Mouse (Mus musculus) urinary bladder, adult 18-20 months (tissue): ENCODE data around the gene Cd163l1.

Source experiments
- DNase-seq, 2 experiments: peaks; one replicate each; pipeline ENCODE4 v3.0.0; 2022; ENCODE audit warnings: low spot score in 2 of 2, mixed read lengths in 2 of 2

The Cd163l1 gene

GRCm38 (mm10) chr7:140217967-140218366 is at the start of gene Cd163l1:
Gene Cd163l1 (plus strand): TSS chr7:140218267.
- DNase-seq, result no peak

GRCm38 (mm10) chr7:140169386-140169785 is 48.7 kb upstream of the Cd163l1 start:
- no peak for DNase-seq

DNA sequence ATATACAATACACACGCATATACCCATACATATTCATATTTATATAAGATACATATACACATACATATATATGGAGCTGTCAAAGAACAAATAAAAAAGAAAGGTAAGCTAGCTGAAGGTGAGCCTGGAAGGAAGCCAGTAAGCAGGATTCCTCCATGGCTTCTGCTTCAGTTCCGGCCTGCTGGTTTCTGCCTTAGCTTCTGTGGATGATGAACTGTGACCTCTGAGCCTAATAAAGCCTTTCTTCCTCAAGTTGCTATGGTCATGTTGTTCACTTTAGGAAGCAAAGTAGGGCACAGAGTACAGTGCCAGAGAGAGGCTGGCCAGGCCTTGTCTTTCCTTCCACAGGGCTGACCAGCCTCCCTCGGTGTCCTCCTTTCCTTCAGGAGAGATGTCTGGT is 47.2 kb upstream of the Cd163l1 start:
- no peak for DNase-seq

- no peak for DNase-seq
Measured at GRCm38 (mm10) chr7:140172936-140173335, 45.1 kb upstream of the Cd163l1 start, which contains the start of gene Olfr523. Gene Olfr523 (plus strand): TSS chr7:140173217.

- DNase-seq, result no peak
Measured at GRCm38 (mm10) chr7:140179176-140179575, 38.9 kb upstream of the Cd163l1 start.

GRCm38 (mm10) chr7:140180692-140181091 is 37.4 kb upstream of the Cd163l1 start:
- DNase-seq, result no peak

- no peak for DNase-seq
Measured at GRCm38 (mm10) chr7:140184206-140184605, 33.9 kb upstream of the Cd163l1 start.

DNA sequence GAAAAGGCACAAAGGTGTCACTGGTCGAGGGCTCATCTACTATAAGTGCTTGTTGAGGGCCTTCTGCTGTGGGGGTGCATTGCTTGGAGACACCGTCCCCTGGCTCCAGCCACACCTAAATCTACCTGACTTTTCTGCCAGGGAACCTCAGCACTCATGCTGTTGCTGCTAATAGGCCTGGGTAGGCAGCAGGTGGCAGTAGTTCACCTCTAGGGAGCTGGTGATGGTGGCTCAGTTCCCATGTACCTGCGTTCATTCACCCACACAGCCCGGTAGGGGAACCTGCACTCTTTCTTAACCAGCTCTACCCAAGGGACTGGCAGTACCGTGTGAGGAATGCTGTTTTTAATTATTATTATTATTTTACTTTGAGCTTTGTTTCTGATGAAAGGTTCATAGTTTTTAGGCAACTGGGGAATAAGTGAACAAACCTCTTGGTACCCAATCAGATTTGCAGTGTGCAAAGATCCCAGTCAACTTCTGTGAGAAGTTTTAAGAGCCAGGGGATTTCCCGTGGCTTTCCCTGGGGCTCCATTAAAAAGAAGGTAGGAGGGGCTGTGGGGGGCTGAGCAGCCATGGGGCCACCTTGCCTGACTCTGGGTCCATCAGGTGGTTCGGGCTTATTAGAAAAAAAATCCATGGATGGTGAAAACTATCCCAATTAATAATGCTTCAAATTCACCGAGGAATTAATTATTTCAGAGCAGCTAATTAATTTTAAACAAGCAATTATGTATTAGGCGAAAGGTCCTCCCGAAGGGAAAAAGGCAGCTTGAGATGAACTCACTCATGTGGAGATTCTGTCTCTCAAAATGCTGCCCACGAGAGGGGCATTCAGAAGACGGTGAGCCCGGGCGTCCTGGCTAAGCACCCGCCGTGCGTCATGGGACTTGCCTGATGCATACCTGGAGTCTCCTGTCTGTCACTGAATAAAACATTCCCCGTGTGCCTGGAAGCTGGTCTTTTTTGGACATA is 31.1 kb upstream of the Cd163l1 start:
- peak in 1 of 2 experiments; percentile 12 for DNase-seq

DNA sequence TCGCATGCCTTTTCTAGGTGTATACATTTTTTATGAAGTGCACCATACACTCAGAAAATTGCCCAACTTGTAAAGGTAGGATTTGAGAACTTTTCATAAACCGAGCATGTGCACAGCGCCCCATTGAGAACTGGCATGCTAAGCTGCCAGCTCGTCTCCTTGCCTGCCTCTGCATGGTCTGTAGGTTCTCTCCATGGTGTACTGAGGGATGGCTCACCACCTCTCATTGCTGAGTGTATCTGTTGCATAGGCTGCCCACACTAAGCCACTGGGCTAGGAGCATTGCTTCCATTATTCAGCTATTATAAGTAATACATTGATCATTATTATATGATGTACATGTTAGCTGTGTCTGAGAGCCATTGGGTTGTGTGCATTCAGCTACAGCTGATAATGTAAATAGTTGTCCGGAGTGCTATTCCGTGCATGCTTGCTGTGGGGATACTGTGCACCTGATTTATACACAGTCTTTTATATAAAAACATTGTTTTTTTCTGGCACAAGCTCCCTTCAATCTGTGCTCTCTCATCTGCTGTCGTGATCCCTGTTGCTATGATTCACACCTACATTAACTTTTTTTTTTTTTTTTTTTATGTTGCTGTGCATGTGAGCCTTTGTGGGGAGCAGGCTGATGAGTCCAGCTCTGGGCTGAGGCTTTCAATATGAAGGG is 30.2 kb upstream of the Cd163l1 start:
- no peak for DNase-seq

- DNase-seq, result no peak
Measured at GRCm38 (mm10) chr7:140188391-140189328, 29.4 kb upstream of the Cd163l1 start.

- DNase-seq, result no peak
Measured at GRCm38 (mm10) chr7:140190435-140190834, 27.6 kb upstream of the Cd163l1 start.

GRCm38 (mm10) chr7:140192445-140192844 is 25.6 kb upstream of the Cd163l1 start:
- no peak for DNase-seq

GRCm38 (mm10) chr7:140192851-140193250 is 25.2 kb upstream of the Cd163l1 start:
- no peak for DNase-seq

DNA sequence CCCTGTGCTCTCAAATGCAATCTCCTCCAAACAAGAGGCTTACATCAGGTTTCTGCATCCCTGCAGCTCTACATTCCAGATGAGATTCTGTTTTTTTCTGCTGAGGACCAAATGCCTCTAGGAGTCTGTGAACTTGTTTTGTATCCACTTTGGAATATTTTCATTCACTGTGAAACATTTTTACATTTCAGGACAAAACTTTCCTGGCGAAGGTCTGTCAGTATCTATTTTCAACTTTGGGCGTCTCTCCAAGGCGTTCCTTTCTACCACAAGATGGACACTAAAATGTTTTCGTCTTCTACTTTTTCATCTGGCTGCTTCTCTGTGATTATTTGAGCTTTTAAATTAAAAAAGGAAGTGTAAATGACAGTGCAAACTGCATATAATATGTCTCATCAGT is 24.0 kb upstream of the Cd163l1 start:
- no peak for DNase-seq

GRCm38 (mm10) chr7:140196002-140196401 is 22.1 kb upstream of the Cd163l1 start:
- no peak for DNase-seq

- no peak for DNase-seq
Measured at GRCm38 (mm10) chr7:140201090-140201489, 17.0 kb upstream of the Cd163l1 start.

GRCm38 (mm10) chr7:140205864-140206263 is 12.2 kb upstream of the Cd163l1 start, which contains the start of gene Olfr524:
Gene Olfr524 (minus strand): TSS chr7:140205964.
- DNase-seq, result no peak

DNA sequence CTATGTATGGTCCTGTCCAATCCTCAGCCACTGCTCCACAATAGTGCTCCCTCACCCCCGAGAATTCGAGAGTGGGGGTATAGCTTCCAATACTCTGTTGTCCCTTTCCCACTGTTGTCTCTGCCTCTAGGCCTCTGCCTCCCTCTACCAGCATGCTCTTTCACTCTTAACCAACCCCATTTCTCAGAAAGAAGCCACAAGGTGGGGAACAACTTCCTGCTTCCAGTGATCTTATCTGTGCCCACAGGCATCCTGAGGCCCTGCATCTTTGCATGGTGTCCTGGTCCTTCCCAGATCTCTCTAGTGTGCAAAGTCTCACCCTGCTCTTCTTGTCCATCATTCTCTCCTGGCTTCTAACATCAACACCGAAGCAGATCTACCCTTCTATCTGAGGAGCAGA is 11.2 kb upstream of the Cd163l1 start:
- DNase-seq, result no peak

GRCm38 (mm10) chr7:140208153-140208552 is 9.9 kb upstream of the Cd163l1 start:
- DNase-seq, result no peak

GRCm38 (mm10) chr7:140208677-140209076 is 9.4 kb upstream of the Cd163l1 start:
- DNase-seq, result no peak

GRCm38 (mm10) chr7:140213841-140214240 is 4.2 kb upstream of the Cd163l1 start:
- DNase-seq, result no peak

- DNase-seq, result no peak
Measured at GRCm38 (mm10) chr7:140219268-140219667, 1.2 kb downstream of the Cd163l1 start.
